Mouse (Mus musculus) erythroblast, embryonic 14.5 days (primary cell): Measurements from ENCODE around the gene Cemip2.

Experiments
- GATA1 ChIP-seq: IDR thresholded peaks from 2 replicates; pipeline ENCODE4 v1.6.1; 2012; ENCODE audit warnings: low read length, inconsistent platforms, mixed read lengths
- TAL1 ChIP-seq: IDR thresholded peaks from 3 replicates; pipeline ENCODE4 v1.6.1; 2012; ENCODE audit warnings: low read length, inconsistent platforms, mixed read lengths

- no peak for TF ChIP-seq GATA1
- no peak for TF ChIP-seq TAL1
Measured at GRCm38 (mm10) chr19:21794569-21794968, 16.4 kb downstream of the Cemip2 start.
